ENCODE assay signal across 27 mouse cellular contexts in genomic region chr11:68502408-68502807, GRCm38 (mm10). TPM values are rescaled to one million over a fixed set of nuclear protein-coding genes. Genes with fewer than 3 reads are reported as not detected.
DNase-seq lines count a peak whose midpoint lies in the region; ATAC-seq and TF ChIP-seq lines count a peak whose summit lies in the region.
"Had no signal": no experiment of that assay in that cellular context is flagged by ENCODE, and none has a peak within 500 bp of the region (broad histone marks: within the 10 kb centered on the region; RNA-seq: fewer than 3 reads in every experiment).

No protein-coding gene starts in this region.

- H3K9ac ChIP-seq in liver, embryonic 16.5 days (ENCODE audit: low read depth, low read length): no peak overlapping the region
- no peak overlapping the region for H3K9ac ChIP-seq in liver, embryonic 12.5 days
- H3K9ac ChIP-seq in CH12.LX (ENCODE audit: insufficient read depth, low read depth): no peak overlapping the region
- H3K9ac ChIP-seq: midbrain, embryonic 15.5 days had no signal

- H3K27ac ChIP-seq in liver, embryonic 16.5 days (ENCODE audit: low read length): no peak overlapping the region
- no peak overlapping the region for H3K27ac ChIP-seq in liver, embryonic 12.5 days
- H3K27ac ChIP-seq in CH12.LX (ENCODE audit: insufficient read depth, low read depth): peak overlapping the region; percentile 94
- H3K27ac ChIP-seq in small intestine, adult 2 months (ENCODE audit: insufficient read depth, low read depth, low read length): peak overlapping the region; percentile 13; the same call in 1 of the 2 replicates
- H3K27ac ChIP-seq in cerebellum, adult 2 months (ENCODE audit: insufficient read depth, low read length): no peak overlapping the region
- H3K27ac ChIP-seq: heart, embryonic 13.5 days; left cerebral cortex, adult 2 months; midbrain, embryonic 15.5 days had no signal

- TF ChIP-seq POLR2A in CH12.LX (IDR thresholded peaks at IDR 0.05; ENCODE audit: low read depth, low read length): no peak; the same call in 1 of the 2 replicates
- no peak for TF ChIP-seq POLR2A in small intestine, adult 2 months (IDR thresholded peaks at IDR 0.05; ENCODE audit: low read depth, low read length)
- no peak for TF ChIP-seq POLR2A in cerebellum, adult 2 months (IDR thresholded peaks at IDR 0.05; ENCODE audit: borderline replicate concordance, insufficient read depth, low read length)

- 34% methylated on average over 2 of the region's 2 CpGs for WGBS in liver, embryonic 16.5 days (ENCODE audit: insufficient replicate concordance)
- 23% methylated on average over 2 of the region's 2 CpGs for WGBS in liver, embryonic 12.5 days (ENCODE audit: insufficient replicate concordance)
- WGBS in small intestine, adult 2 months: 74% methylated on average over 2 of the region's 2 CpGs
- 76% methylated on average over 2 of the region's 2 CpGs for WGBS in cerebellum, adult 2 months

- H3K36me3 ChIP-seq in liver, embryonic 16.5 days (ENCODE audit: control insufficient read depth, insufficient read depth): no peaks in the 10 kb centered on the region
- no peaks in the 10 kb centered on the region for H3K36me3 ChIP-seq in liver, embryonic 12.5 days
- peaks cover 4 to 13% of the 10 kb centered on the region in 2 experiments for H3K36me3 ChIP-seq in CH12.LX (replicated peaks in 1 of 2; ENCODE audit: control insufficient read depth in 1 of 2, insufficient read depth in 1 of 2, low read length in 1 of 2)
- no peaks in the 10 kb centered on the region for H3K36me3 ChIP-seq in small intestine, adult 2 months (ENCODE audit: control insufficient read depth, insufficient read depth, low read length)
- H3K36me3 ChIP-seq: heart, embryonic 13.5 days; midbrain, embryonic 15.5 days had no signal

- no peak; the same call in none of the 2 replicates for TF ChIP-seq RAD21 in CH12.LX (IDR thresholded peaks at IDR 0.05; ENCODE audit: low read depth, low read length)

- no peaks in the 10 kb centered on the region for H3K9me3 ChIP-seq in liver, embryonic 16.5 days (replicated peaks; ENCODE audit: control insufficient read depth, low read length)
- H3K9me3 ChIP-seq in liver, embryonic 12.5 days (replicated peaks): no peaks in the 10 kb centered on the region
- H3K9me3 ChIP-seq in CH12.LX (replicated peaks; ENCODE audit: low read length): peaks cover 3% of the 10 kb centered on the region
- H3K9me3 ChIP-seq: heart, embryonic 13.5 days; midbrain, embryonic 15.5 days had no signal

- no peak overlapping the region for H3K4me3 ChIP-seq in liver, embryonic 16.5 days (ENCODE audit: low read depth, low read length)
- H3K4me3 ChIP-seq in liver, embryonic 12.5 days: no peak overlapping the region
- H3K4me3 ChIP-seq in CH12.LX (replicated peaks in 1 of 3; ENCODE audit: low read depth in 2 of 3, low read length in 2 of 3, poor library complexity in 1 of 3): peak overlapping the region; percentile 14 to 96 (median 71)
- H3K4me3 ChIP-seq in small intestine, adult 2 months (ENCODE audit: low read depth, low read length): no peak overlapping the region
- H3K4me3 ChIP-seq in cerebellum, adult 2 months (replicated peaks; ENCODE audit: insufficient read depth, low read depth, low read length): no peak overlapping the region
- H3K4me3 ChIP-seq: erythroblast, embryonic 14.5 days; midbrain, embryonic 15.5 days had no signal

- H3K4me1 ChIP-seq in liver, embryonic 16.5 days (ENCODE audit: control insufficient read depth, low read depth, low read length): peaks cover 3% of the 10 kb centered on the region
- H3K4me1 ChIP-seq in liver, embryonic 12.5 days: peaks cover 12% of the 10 kb centered on the region
- peaks cover 42 to 72% of the 10 kb centered on the region in 2 experiments for H3K4me1 ChIP-seq in CH12.LX (ENCODE audit: control insufficient read depth in 1 of 2, insufficient read depth in 2 of 2)
- peaks cover 6% of the 10 kb centered on the region for H3K4me1 ChIP-seq in small intestine, adult 2 months (ENCODE audit: control insufficient read depth, insufficient read depth, insufficient read length, low read length)
- H3K4me1 ChIP-seq in cerebellum, adult 2 months (ENCODE audit: control insufficient read depth, insufficient read depth, low read length): no peaks in the 10 kb centered on the region
- H3K4me1 ChIP-seq: midbrain, embryonic 15.5 days had no signal

- ATAC-seq in liver, embryonic 16.5 days (ENCODE audit: low read depth): peak; percentile 38; the same call in 1 of the 2 replicates
- no peak for ATAC-seq in liver, embryonic 12.5 days
- ATAC-seq in granulocyte monocyte progenitor cell, adult 5-6 weeks (replicated peaks; ENCODE audit: poor library complexity, severe bottlenecking): peak; percentile 75
- ATAC-seq: activated CD4-positive, CD25-positive, alpha-beta regulatory T cell, adult 4 months; forebrain, embryonic 14.5 days; hindbrain, embryonic 16.5 days; intestine, embryonic 16.5 days; midbrain, embryonic 15.5 days had no signal

- DNase-seq in CH12.LX (ENCODE audit: extremely low read depth): peak; percentile 99
- DNase-seq in testis, postnatal 14 days (ENCODE audit: low spot score): no peak
- no peak for DNase-seq in cerebellum, adult 2 months
- DNase-seq: adrenal gland, postnatal 25 days; cerebellum, adult 9-10 months; gastrocnemius, postnatal 36 days; layer of hippocampus, adult 9-11 months; left cerebral cortex, postnatal 4 days; retina, postnatal 1 day; right cerebral cortex, postnatal 4 days; thymus, adult 18-20 months; thymus, postnatal 4 days had no signal

- no peaks in the 10 kb centered on the region for H3K27me3 ChIP-seq in liver, embryonic 16.5 days (ENCODE audit: control insufficient read depth, insufficient read depth, low read depth, low read length)
- peaks cover 39% of the 10 kb centered on the region for H3K27me3 ChIP-seq in liver, embryonic 12.5 days (replicated peaks)
- no peaks in the 10 kb centered on the region for H3K27me3 ChIP-seq in CH12.LX (replicated peaks)
- no peaks in the 10 kb centered on the region for H3K27me3 ChIP-seq in small intestine, adult 2 months (ENCODE audit: control insufficient read depth, insufficient read depth, low read length)
- H3K27me3 ChIP-seq in cerebellum, adult 2 months (ENCODE audit: control insufficient read depth, insufficient read depth, low read length): no peaks in the 10 kb centered on the region
- H3K27me3 ChIP-seq: midbrain, embryonic 15.5 days had no signal

- in situ Hi-C loops in CH12.LX (cut with MboI; ENCODE audit: low pct_ligation_motif_present, low pct_unique_long_range_greater_than_20kb, low sequenced_read_pairs): no loop called here

- peak in 1 of 2 experiments; percentile 37; a peak in 2 of 4 replicates for TF ChIP-seq CTCF in CH12.LX (conservative IDR thresholded peaks at IDR 0.05 in 1 of 2, IDR thresholded peaks at IDR 0.05 in 1 of 2; ENCODE audit: low read depth in 2 of 2, low read length in 2 of 2)
- TF ChIP-seq CTCF in small intestine, adult 2 months (IDR thresholded peaks at IDR 0.05; ENCODE audit: extremely low read depth, insufficient read length, insufficient replicate concordance, low read depth, low read length): no peak
- TF ChIP-seq CTCF in cerebellum, adult 2 months (IDR thresholded peaks at IDR 0.05; ENCODE audit: borderline replicate concordance, insufficient read depth, low read depth, low read length): no peak

- TF ChIP-seq EP300 in CH12.LX (IDR thresholded peaks at IDR 0.05; ENCODE audit: low read length): peak; percentile 93

- H3K4me2 ChIP-seq in liver, embryonic 16.5 days (ENCODE audit: low read depth, low read length): no peak overlapping the region
- no peak overlapping the region for H3K4me2 ChIP-seq in liver, embryonic 12.5 days
- H3K4me2 ChIP-seq in CH12.LX (ENCODE audit: insufficient read depth, low read depth, poor library complexity, severe bottlenecking): peak overlapping the region; percentile 54
- H3K4me2 ChIP-seq: midbrain, embryonic 15.5 days had no signal

- dilution Hi-C loops in CH12.LX (cut with MboI; ENCODE audit: extremely low pct_ligation_motif_present, extremely low pct_unique_long_range_greater_than_20kb, low sequenced_read_pairs): no loop called here

- peaks cover 40% of the 10 kb centered on the region for H3K79me2 ChIP-seq in CH12.LX (replicated peaks; ENCODE audit: control insufficient read depth, extremely low read depth, insufficient read depth, poor library complexity, severe bottlenecking)

TF ChIP-seq in CH12.LX, 34 proteins besides CTCF, POLR2A, EP300 and RAD21 (continues in another document):
- TF ChIP-seq UBTF (IDR thresholded peaks at IDR 0.05; ENCODE audit: low read depth, low read length) (no peak), NRF1 (IDR thresholded peaks at IDR 0.05; ENCODE audit: low read depth, low read length) (no peak), MAFK (IDR thresholded peaks at IDR 0.05; ENCODE audit: insufficient replicate concordance, low read length) (peak; percentile 75; the same call in 1 of the 2 replicates), TCF12 (IDR thresholded peaks at IDR 0.05; ENCODE audit: low read depth, low read length) (peak; percentile 98), ZKSCAN1 (IDR thresholded peaks at IDR 0.05; ENCODE audit: borderline replicate concordance, low read depth, low read length) (no peak), NELFE (IDR thresholded peaks at IDR 0.05; ENCODE audit: low read depth, low read length) (no peak), MAX (IDR thresholded peaks at IDR 0.05; ENCODE audit: low read length) (no peak; the same call in 1 of the 2 replicates)

RNA-seq across cellular contexts. Expression of gene Pik3r6, which starts 0.4 kb away (rescaled TPM):
- polyA plus RNA-seq in liver, embryonic 16.5 days (2015; fragmentation: Nextera tagmentation; extraction: Ambion mirVana): 2.4 and 2.8 TPM in 2 replicates
- 1.4 and 1.8 TPM in 2 replicates for polyA plus RNA-seq in liver, embryonic 12.5 days (2016; fragmentation: Nextera tagmentation; extraction: Ambion mirVana)
- total RNA-seq in CH12.LX (2012; rRNA removed) (88.4 and 102 TPM in 2 replicates), CH12.LX (2014; rRNA removed) (80.9 and 82.9 TPM in 2 replicates)
- 90.2 and 95.9 TPM in 2 replicates for polyA plus RNA-seq in CH12.LX (2012; ENCODE audit: insufficient read length, low read depth)
- total RNA-seq in granulocyte monocyte progenitor cell, adult 5-6 weeks (2014; fragmentation: Nextera tagmentation): 5.7 and 7.8 TPM in 2 replicates
- total RNA-seq in granulocyte monocyte progenitor cell, adult 5-6 weeks (2017): 9.7 and 16.4 TPM in 2 replicates
- 1.6 and 2.1 TPM in 2 replicates for polyA plus RNA-seq in small intestine, adult 2 months (2012; rRNA removed)
- 1.6 and 1.7 TPM in 2 replicates for polyA plus RNA-seq in cerebellum, adult 2 months (2012; rRNA removed)
- polyA plus RNA-seq: activated CD4-positive, CD25-positive, alpha-beta regulatory T cell, adult 4 months had no signal

RNA-seq across cellular contexts. Expression of gene Mfsd6l, which starts 53.6 kb away (rescaled TPM):
- polyA plus RNA-seq in liver, embryonic 16.5 days (2015; fragmentation: Nextera tagmentation; extraction: Ambion mirVana): 0.04 and 0.09 TPM in 2 replicates
- polyA plus RNA-seq in liver, embryonic 12.5 days (2016; fragmentation: Nextera tagmentation; extraction: Ambion mirVana): not detected in 2 replicates
- total RNA-seq in CH12.LX (2012; rRNA removed): 4.1 and 4.2 TPM in 2 replicates
- total RNA-seq in CH12.LX (2014; rRNA removed): 4.0 and 5.1 TPM in 2 replicates
- polyA plus RNA-seq in CH12.LX (2012; ENCODE audit: insufficient read length, low read depth): 6.4 and 7.2 TPM in 2 replicates
- total RNA-seq in granulocyte monocyte progenitor cell, adult 5-6 weeks (2014; fragmentation: Nextera tagmentation): 0.88 TPM in 1 of 2 replicates, not detected in the other
- total RNA-seq in granulocyte monocyte progenitor cell, adult 5-6 weeks (2017): 0.26 TPM in 1 of 2 replicates, not detected in the other
- 6.9 and 20.4 TPM in 2 replicates for polyA plus RNA-seq in small intestine, adult 2 months (2012; rRNA removed)
- 0.05 TPM in 2 replicates for polyA plus RNA-seq in cerebellum, adult 2 months (2012; rRNA removed)
- total RNA-seq: gastrocnemius, postnatal 36 days; heart, postnatal 36 days; left cerebral cortex, adult 2 months; liver, adult 2 months; megakaryocyte-erythroid progenitor cell, adult 5-6 weeks had no signal
- polyA plus RNA-seq: activated CD4-positive, CD25-positive, alpha-beta regulatory T cell, adult 4 months; erythroblast, embryonic 14.5 days; forebrain, embryonic 14.5 days; heart, embryonic 13.5 days; midbrain, embryonic 15.5 days had no signal

Comparison
In these comparisons a context has a peak if more than half of its experiments do, and no peak if none do; other contexts are left out.
1. H3K27ac ChIP-seq: peak in CH12.LX (single experiment) and small intestine, adult 2 months (single experiment); none in liver, embryonic 16.5 days (single experiment), liver, embryonic 12.5 days (single experiment) and cerebellum, adult 2 months (single experiment).
2. H3K4me3 ChIP-seq: peak in CH12.LX (3 of 3); none in liver, embryonic 16.5 days (single experiment), liver, embryonic 12.5 days (single experiment), small intestine, adult 2 months (single experiment) and cerebellum, adult 2 months (single experiment).
3. RNA of gene Pik3r6, which starts 0.4 kb away (polyA plus RNA-seq): 90.2 to 95.9 TPM in CH12.LX; 2.4 to 2.8 TPM in liver, embryonic 16.5 days, 1.6 to 2.1 TPM in small intestine, adult 2 months, 1.4 to 1.8 TPM in liver, embryonic 12.5 days and 1.6 to 1.7 TPM in cerebellum, adult 2 months; every median in the first group is over 10 times any median in the second.